Mouse (Mus musculus) heart, embryonic 16.5 days (tissue): ENCODE results near the gene Nup43. TPM values are rescaled to one million over a fixed set of nuclear protein-coding genes. Genes with fewer than 3 reads are reported as not detected.

ENCODE experiments used
- ATAC-seq: fragments of 200-750 bp; cut with Nextera tagmentation; replicated peaks from 2 replicates; pipeline ENCODE4 v1.8.0; 2017; ENCODE audit warnings: moderate number of reproducible peaks; ENCODE audit not compliant: insufficient read depth, low FRiP score; ENCODE audit errors: extremely low read depth
- H3K27ac ChIP-seq: fragments of 300-500 bp; sonication (generic); 2 replicates; pipeline ENCODE4 v1.5.1; 2014; ENCODE audit warnings: mild to moderate bottlenecking, low read length, control low read depth, moderate library complexity
- H3K27me3 ChIP-seq: fragments of 300-500 bp; sonication (generic); 2 replicates; pipeline ENCODE4 v1.6.1; 2014; ENCODE audit warnings: low read length, mixed read lengths; ENCODE audit not compliant: control insufficient read depth, insufficient read depth
- H3K36me3 ChIP-seq: fragments of 300-500 bp; sonication (generic); 2 replicates; pipeline ENCODE4 v1.6.1; 2014; ENCODE audit not compliant: control insufficient read depth, insufficient read depth
- H3K4me1 ChIP-seq: fragments of 300-500 bp; sonication (generic); 2 replicates; pipeline ENCODE4 v1.6.1; 2014; ENCODE audit warnings: low read length, mixed read lengths; ENCODE audit not compliant: control insufficient read depth, insufficient read depth
- H3K4me2 ChIP-seq: fragments of 300-500 bp; sonication (generic); 2 replicates; pipeline ENCODE4 v1.6.1; 2014; ENCODE audit warnings: low read depth, mild to moderate bottlenecking, control low read depth, low read length
- H3K4me3 ChIP-seq: fragments of 300-500 bp; sonication (generic); 2 replicates; pipeline ENCODE4 v1.5.1; 2014; ENCODE audit warnings: mild to moderate bottlenecking, control low read depth, low read length
- H3K9ac ChIP-seq: fragments of 300-500 bp; sonication (generic); 2 replicates; pipeline ENCODE4 v1.6.1; 2014; ENCODE audit warnings: low read length, control low read depth
- H3K9me3 ChIP-seq: fragments of 300-500 bp; sonication (generic); replicated peaks from 2 replicates; pipeline ENCODE4 v1.6.1; 2016; ENCODE audit warnings: low read length; ENCODE audit not compliant: control insufficient read depth
- whole genome bisulfite sequencing: fragments of 180-500 bp; shearing (Covaris S2); extraction: QIAGEN DNeasy Blood & Tissue Kit; methylation state at CpG from one replicate; pipeline ENCODE4 v1.1.7; 2014; 5-methylcytosine and 5-hydroxymethylcytosine counted together
- polyA plus RNA-seq: library from polyadenylated mRNA; unstranded; fragments of >200 nt; fragmentation: Nextera tagmentation; extraction: Ambion mirVana; gene quantifications from 2 replicates; pipeline ENCODE4 v1.2.1, GENCODE M21; 2015

Nup43 gene
- polyA plus RNA-seq, 1 experiment from 2014 or later, result 31.8 TPM

DNA sequence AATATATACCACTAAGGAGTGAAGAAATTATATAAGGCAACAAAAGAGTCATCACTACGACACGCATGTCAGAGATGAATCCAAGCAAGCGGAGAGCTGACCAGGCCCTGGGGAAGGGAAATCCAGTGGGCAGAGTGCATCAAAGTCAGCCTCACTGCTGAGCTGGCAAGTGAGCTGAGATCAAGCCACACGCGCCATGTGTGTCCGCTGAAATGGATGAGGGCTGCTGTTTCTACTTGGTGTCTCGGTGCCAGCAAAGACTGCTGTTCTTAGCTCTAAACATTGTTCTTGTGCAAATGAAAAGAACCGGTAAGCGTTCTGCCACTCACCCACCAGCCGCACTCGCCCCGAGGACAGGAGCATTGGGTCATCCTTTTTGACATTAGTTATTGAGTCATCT, 26.9 kb upstream of the Nup43 start:
- H3K36me3 ChIP-seq, result peaks cover 53% of the 10 kb centered on the region
- WGBS, result 94% methylated on average over 12 of the region's 12 CpGs
- no peak for ATAC-seq

DNA sequence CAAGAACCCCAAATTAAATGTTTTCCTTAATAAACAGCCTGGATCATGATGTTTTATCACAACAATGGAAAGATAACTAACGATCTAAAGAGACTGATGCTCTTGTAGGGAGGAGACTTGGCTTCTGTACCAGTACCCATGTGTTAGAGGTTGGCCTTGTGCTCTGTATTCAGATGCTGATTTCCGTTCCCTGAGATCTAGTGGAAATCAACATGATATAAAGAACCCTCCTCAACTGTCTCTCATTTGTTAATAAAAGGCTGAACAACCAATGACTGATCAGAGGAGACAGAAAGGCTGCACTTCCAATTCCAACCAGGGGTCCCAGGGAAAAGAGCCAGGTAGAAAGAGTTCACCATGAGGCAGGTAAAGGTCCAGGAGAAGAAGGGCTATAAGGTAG, 21.4 kb upstream of the Nup43 start:
- Histone ChIP-seq H3K36me3 (peaks cover 47% of the 10 kb centered on the region), H3K9ac (no peak overlapping the region), H3K4me1 (peaks cover 4% of the 10 kb centered on the region), H3K4me3 (no peak overlapping the region), H3K27me3 (no peaks in the 10 kb centered on the region), H3K27ac (no peak overlapping the region), H3K9me3 (no peaks in the 10 kb centered on the region), H3K4me2 (no peak overlapping the region)
- 79% methylated on average over 2 of the region's 2 CpGs for WGBS
- ATAC-seq, result no peak

More for the DNA sequence above, 26.9 kb upstream of the Nup43 start:
- Histone ChIP-seq H3K27me3 (no peaks in the 10 kb centered on the region), H3K4me1 (no peaks in the 10 kb centered on the region), H3K27ac (no peak overlapping the region), H3K9me3 (no peaks in the 10 kb centered on the region), H3K9ac (no peak overlapping the region), H3K4me3 (no peak overlapping the region), H3K4me2 (no peak overlapping the region)

DNA sequence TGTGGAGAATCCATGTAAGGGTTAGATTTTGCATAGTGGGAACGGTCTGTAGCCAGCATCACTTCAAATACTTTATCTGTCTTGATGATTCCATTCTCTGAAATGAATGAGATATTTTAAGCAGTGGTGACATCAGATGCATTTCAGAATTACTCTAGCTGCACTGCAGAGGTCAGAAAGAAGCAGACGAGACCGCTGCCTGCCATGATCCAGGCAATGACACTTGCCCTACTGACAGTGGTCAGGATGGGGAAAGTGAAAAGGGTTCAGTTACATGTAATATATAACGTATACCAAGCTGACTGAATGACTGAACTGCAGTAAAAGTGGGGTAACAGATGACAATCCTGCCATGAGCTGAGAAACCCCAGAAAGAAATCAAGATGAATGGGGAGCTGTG, 18.2 kb upstream of the Nup43 start:
- Histone ChIP-seq H3K36me3 (peaks cover 27% of the 10 kb centered on the region), H3K9ac (no peak overlapping the region), H3K9me3 (no peaks in the 10 kb centered on the region), H3K4me1 (peaks cover 4% of the 10 kb centered on the region), H3K27me3 (no peaks in the 10 kb centered on the region), H3K27ac (no peak overlapping the region), H3K4me3 (no peak overlapping the region), H3K4me2 (no peak overlapping the region)
- 61% methylated on average over 4 of the region's 4 CpGs for WGBS
- no peak; the same call in 1 of the 2 replicates for ATAC-seq

DNA sequence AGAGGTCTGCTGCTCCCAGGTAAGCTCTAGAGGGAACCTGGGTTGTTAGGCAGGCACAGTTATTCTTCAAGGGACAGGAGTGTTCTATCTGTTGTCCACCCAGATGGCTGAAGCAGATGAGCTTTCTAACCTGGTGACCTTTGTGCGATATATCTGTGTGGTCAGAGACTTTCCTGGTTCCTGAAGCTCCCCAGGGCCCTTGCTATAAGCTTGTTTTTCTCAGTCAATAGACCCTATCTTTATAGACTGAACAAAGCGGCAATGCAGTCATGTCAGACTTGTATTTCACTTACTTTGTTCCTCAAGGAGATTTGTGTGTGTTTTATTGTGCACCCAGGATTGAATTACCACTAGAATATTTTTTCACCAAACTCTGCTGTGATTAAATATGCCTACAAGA, 16.2 kb upstream of the Nup43 start:
- Histone ChIP-seq H3K4me3 (no peak overlapping the region), H3K27ac (no peak overlapping the region), H3K4me2 (no peak overlapping the region), H3K9ac (no peak overlapping the region), H3K36me3 (peaks cover 23% of the 10 kb centered on the region), H3K27me3 (no peaks in the 10 kb centered on the region), H3K4me1 (peaks cover 4% of the 10 kb centered on the region), H3K9me3 (no peaks in the 10 kb centered on the region)
- 91% methylated on average over 2 of the region's 2 CpGs for WGBS
- no peak for ATAC-seq

DNA sequence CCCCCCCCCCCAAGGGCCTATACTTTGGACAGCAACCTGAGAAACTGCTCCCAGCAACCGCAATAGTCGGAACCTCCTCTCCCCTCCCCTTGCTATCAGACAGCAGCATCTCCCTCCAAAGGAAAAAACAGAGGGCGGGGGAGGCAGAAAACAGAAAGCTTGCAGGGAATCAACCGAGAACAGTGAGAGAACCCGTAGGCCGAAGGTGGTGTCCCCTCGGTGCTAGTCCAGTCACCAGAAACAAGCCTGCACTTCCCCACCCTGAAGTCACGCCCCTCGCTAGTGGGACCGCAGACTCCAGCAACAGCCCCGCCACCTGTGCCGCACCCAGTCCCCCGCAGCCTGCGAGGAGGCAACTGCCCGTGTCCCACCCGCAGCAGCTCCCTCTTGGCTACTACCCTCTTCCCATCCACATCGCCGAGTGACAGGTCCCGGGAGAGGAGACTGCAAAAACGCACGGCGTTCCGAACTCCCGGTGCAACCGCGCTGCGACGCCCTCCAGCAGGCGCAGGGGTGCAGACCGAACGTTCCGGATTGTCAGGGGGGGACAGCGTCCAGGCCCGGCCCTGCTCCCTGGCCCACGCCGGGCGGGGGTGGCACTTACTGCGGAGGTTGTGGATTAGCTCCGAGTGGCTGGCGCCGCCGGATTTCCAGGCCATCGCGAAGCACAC, 4.7 kb upstream of the Nup43 start:
- H3K4me3 ChIP-seq, result peak overlapping the region; percentile 93
- peak overlapping the region; percentile 85 for H3K4me2 ChIP-seq
- H3K9ac ChIP-seq, result peak overlapping the region; percentile 97
- H3K9me3 ChIP-seq, result no peaks in the 10 kb centered on the region
- under 1% methylated on average over 44 of the region's 44 CpGs for WGBS
- peaks cover 13% of the 10 kb centered on the region for H3K4me1 ChIP-seq
- ATAC-seq, result peak; percentile 74
- H3K27me3 ChIP-seq, result no peaks in the 10 kb centered on the region
- H3K36me3 ChIP-seq, result no peaks in the 10 kb centered on the region
- H3K27ac ChIP-seq, result peak overlapping the region; percentile 94

DNA sequence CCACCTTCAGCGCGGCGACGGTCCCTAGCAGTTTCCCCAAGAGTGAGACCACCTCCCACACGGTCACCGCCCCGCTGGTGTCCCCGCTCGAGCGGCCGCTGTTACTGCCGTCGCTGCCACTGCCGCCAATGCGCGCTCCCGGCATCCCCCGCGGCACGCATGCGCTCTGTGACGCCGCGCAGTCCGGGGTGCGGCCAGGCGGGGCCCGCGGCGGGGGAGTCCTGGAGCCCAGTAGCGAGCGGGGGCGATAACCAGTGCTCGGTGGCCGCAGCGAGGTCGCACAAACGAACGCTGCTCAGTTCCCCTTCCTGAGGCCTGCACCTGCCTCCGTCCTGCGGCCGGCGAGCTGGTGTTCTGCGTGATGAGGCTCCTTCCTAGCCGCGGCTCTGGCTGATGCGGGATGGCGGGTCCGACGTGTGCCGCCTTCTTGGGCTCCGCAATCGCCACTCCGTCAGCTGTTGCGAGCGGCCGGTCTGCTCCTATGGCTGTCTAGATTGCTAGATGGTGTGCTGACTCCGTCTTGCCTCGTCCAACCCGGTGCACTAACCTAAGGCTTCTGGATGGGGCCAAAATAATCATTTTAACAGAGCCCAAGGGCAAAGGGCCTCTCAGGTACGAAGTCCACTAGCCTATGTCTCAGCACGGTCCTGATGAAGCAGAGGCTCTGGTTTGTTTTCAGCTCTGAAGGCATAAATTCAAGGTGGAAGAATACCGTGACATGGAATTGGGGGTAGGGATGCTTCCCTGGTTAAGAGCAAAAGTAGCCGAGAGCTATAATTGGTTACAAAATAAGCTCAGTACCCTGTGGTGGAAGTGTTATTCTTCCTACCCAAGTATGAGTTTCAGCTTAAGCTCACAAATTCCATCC, 3.9 kb upstream of the Nup43 start:
- WGBS, result under 1% methylated on average over 64 of the region's 64 CpGs
- H3K4me2 ChIP-seq, result peak overlapping the region; percentile 85

DNA sequence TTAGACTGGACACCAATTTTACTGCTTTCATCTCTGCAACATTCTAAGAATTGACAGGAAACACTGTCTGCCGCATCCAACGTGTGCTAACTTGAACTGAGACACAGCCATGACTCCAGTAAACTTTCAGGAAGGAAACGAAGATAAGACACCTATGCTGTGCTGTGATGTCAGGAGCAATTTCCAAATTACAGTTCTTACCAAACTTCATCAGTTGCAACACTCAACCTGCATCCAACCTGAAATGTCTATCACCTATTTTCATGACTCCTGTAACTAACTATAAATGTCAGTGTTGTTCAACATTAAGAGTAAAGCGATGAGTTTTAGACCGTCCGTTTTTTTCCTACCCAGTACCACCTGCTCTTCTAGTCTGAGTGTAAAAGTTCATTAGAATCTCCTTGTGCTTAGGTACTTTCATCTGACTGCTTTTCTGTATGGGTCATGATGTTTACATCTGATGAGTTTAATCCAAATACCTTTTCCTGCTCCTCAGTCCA, 3.2 kb upstream of the Nup43 start:
- Histone ChIP-seq H3K36me3 (no peaks in the 10 kb centered on the region), H3K27ac (peak overlapping the region; percentile 94; the same call in 1 of the 2 replicates), H3K9ac (peak overlapping the region; percentile 97), H3K4me3 (peak overlapping the region; percentile 93), H3K4me2 (peak overlapping the region; percentile 85), H3K9me3 (no peaks in the 10 kb centered on the region), H3K27me3 (no peaks in the 10 kb centered on the region), H3K4me1 (peaks cover 22% of the 10 kb centered on the region)
- ATAC-seq, result no peak
- WGBS, result 46% methylated on average over 6 of the region's 6 CpGs

More for the DNA sequence above, 3.9 kb upstream of the Nup43 start:
- Histone ChIP-seq H3K4me1 (peaks cover 20% of the 10 kb centered on the region), H3K9me3 (no peaks in the 10 kb centered on the region), H3K27me3 (no peaks in the 10 kb centered on the region), H3K36me3 (no peaks in the 10 kb centered on the region), H3K27ac (peak overlapping the region; percentile 94), H3K4me3 (peak overlapping the region; percentile 93), H3K9ac (peak overlapping the region; percentile 97)
- ATAC-seq, result peak; percentile 91

DNA sequence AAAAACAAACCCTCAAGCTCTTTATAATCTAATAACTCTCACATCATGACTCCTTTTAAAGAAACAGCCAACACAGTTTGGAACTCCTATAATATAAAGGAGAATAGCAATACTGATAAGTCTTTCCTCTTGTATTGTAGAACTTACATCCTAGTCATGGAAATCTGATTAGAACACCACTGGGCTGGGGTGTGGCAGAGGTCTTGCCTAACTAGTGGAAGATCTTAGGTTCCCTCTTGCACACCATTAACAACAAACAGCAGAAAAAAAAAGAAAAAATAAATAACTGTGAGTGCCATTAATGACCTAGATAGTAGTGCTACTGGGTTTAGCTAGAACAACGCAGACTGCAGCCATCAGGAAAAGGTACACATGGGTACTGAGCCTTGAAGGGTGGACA, 2.4 kb upstream of the Nup43 start:
- no peak for ATAC-seq
- H3K9me3 ChIP-seq, result no peaks in the 10 kb centered on the region
- 80% methylated on average over 1 of the region's 1 CpGs for WGBS
- H3K27ac ChIP-seq, result no peak overlapping the region
- H3K4me2 ChIP-seq, result no peak overlapping the region
- H3K27me3 ChIP-seq, result no peaks in the 10 kb centered on the region
- no peaks in the 10 kb centered on the region for H3K36me3 ChIP-seq
- peaks cover 19% of the 10 kb centered on the region for H3K4me1 ChIP-seq
- H3K4me3 ChIP-seq, result no peak overlapping the region
- no peak overlapping the region for H3K9ac ChIP-seq

DNA sequence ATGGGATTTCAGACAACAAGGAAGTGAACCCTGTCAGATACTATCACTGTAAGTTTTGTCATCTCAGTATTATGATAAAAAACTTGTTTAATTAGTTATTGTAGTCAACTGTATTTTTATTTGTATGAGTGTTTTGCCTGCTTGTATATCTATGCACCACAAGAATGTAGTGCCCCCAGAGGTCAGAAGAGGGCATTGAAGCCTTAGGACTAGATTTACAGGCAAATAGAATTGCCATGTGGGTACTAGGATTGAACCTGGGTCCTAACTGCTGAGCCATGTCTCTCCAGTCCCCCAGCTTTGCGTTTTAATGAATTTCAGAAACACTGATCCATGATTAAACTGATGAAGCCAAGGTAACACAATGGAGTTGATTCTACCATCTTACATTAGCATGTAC, 6.4 kb downstream of the Nup43 start:
- H3K36me3 ChIP-seq, result peaks cover 26% of the 10 kb centered on the region
- no peaks in the 10 kb centered on the region for H3K9me3 ChIP-seq
- H3K27me3 ChIP-seq, result no peaks in the 10 kb centered on the region
- ATAC-seq, result no peak
- no peaks in the 10 kb centered on the region for H3K4me1 ChIP-seq
- H3K4me3 ChIP-seq, result no peak overlapping the region
- H3K27ac ChIP-seq, result no peak overlapping the region
- H3K9ac ChIP-seq, result no peak overlapping the region
- H3K4me2 ChIP-seq, result no peak overlapping the region
- WGBS, result 73% methylated on average over 1 of the region's 1 CpGs
